Mouse (Mus musculus) small intestine, adult 2 months (tissue): ENCODE data around the gene Cdc42ep4.

Experiments used
- CTCF ChIP-seq: fragments of 200-500 bp; IDR thresholded peaks from 2 replicates; pipeline ENCODE4 v1.5.1; 2012; ENCODE audit warnings: low read depth, mild to moderate bottlenecking, control low read depth, inconsistent platforms, low read length, moderate library complexity, mixed read lengths; ENCODE audit not compliant: insufficient replicate concordance, insufficient read length; ENCODE audit errors: extremely low read depth
- POLR2A ChIP-seq: fragments of 200-500 bp; IDR thresholded peaks from 2 replicates; pipeline ENCODE4 v1.6.1; 2012; ENCODE audit warnings: low read depth, mild to moderate bottlenecking, control low read depth, inconsistent platforms, low read length, moderate library complexity

DNA sequence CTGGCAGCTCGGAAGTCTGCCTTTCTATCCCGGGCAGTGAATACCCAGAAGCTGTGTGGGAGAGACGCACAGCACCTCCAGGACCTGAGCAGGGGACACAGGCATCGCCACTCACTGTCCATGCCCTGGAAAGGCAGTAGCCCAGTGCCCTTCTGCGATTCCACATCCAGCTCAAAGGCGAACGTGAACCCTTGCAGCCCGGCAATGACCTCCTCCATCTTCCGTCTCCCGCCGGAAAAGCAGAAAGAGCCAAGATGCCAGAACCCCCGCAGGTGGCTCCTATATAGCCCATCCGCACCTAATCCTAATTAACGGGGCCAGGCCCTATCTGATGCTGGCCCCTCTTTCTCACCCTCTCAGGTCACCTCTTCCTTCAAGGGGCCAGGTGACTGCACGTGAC is 42.4 kb downstream of the Cdc42ep4 start:
- TF ChIP-seq CTCF = no peak
- no peak for TF ChIP-seq POLR2A
